Mouse (Mus musculus) thymus, adult 2 months (tissue): ENCODE measurements at regions not wholly inside any gene's neighbourhood (a gene's known extent, or its start where the extent isn't known, plus 50 kb on each side); places are given as distances from the start of the nearest gene placed in this dataset.

Experiments used
- DNase-seq: peaks from one replicate; pipeline ENCODE4 v3.0.0; 2021
- H3K27ac ChIP-seq: fragments of 200-500 bp; 2 replicates; pipeline ENCODE4 v1.5.1; 2012; ENCODE audit warnings: low read length, control low read depth; ENCODE audit not compliant: control insufficient read depth, insufficient read depth
- H3K27me3 ChIP-seq: fragments of 200-500 bp; 2 replicates; pipeline ENCODE4 v1.6.1; 2012; ENCODE audit warnings: mild to moderate bottlenecking, low read length, moderate library complexity, mixed read lengths; ENCODE audit not compliant: control insufficient read depth, insufficient read depth
- H3K36me3 ChIP-seq: fragments of 200-500 bp; 2 replicates; pipeline ENCODE4 v1.6.1; 2012; ENCODE audit warnings: mild to moderate bottlenecking, low read length, moderate library complexity; ENCODE audit not compliant: control insufficient read depth, insufficient read depth
- H3K4me1 ChIP-seq: fragments of 200-500 bp; replicated peaks from 2 replicates; pipeline ENCODE4 v1.6.1; 2012; ENCODE audit warnings: low read length; ENCODE audit not compliant: control insufficient read depth, insufficient read depth
- H3K4me3 ChIP-seq: fragments of 200-500 bp; 2 replicates; pipeline ENCODE4 v1.5.1; 2012; ENCODE audit warnings: mild to moderate bottlenecking, low read length, control low read depth, moderate library complexity; ENCODE audit not compliant: control insufficient read depth, insufficient read depth
- CTCF ChIP-seq: fragments of 200-500 bp; IDR thresholded peaks from 2 replicates; pipeline ENCODE4 v1.5.1; 2012; ENCODE audit warnings: mild to moderate bottlenecking, control low read depth, low read length, moderate library complexity, borderline replicate concordance; ENCODE audit not compliant: control insufficient read depth, poor library complexity, insufficient read depth; ENCODE audit errors: extremely low read depth
- POLR2A ChIP-seq: fragments of 200-500 bp; IDR thresholded peaks from 2 replicates; pipeline ENCODE4 v1.6.1; 2012; ENCODE audit warnings: mild to moderate bottlenecking, low read length, control low read depth, moderate library complexity; ENCODE audit not compliant: control insufficient read depth, poor library complexity, insufficient read depth; ENCODE audit errors: extremely low read depth
- WGBS: fragments of 180-500 bp; shearing (Covaris S2); methylation state at CpG from one replicate; pipeline ENCODE4 v1.1.7; 2018; 5-methylcytosine and 5-hydroxymethylcytosine counted together

DNA sequence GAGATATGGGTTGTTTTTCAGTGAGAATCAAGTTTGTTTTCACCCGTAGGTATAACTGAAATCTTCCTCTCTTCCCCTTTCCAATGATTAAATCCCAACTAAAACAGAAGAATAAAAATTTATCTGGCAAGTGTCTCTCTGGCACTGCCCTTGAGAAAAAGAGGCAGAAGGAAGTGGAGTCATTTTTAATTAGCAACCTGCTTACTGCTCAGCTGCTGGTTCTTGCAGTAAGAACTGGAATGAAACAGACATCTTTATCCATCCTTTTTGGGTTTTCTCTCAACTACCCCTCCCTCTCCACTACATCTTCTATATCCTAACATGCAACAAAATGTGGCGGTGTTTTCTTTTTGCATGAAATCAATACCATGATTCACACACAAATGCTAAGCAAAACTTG lies 302.4 kb upstream of the Plxna2 start:
- H3K4me3 ChIP-seq: no peak overlapping the region
- no peaks in the 10 kb centered on the region for H3K27me3 ChIP-seq
- no peaks in the 10 kb centered on the region for H3K36me3 ChIP-seq
- WGBS: 88% methylated on average over 2 of the region's 2 CpGs
- no peak overlapping the region for H3K27ac ChIP-seq
- no peak for DNase-seq
- no peaks in the 10 kb centered on the region for H3K4me1 ChIP-seq
- TF ChIP-seq CTCF (no peak), POLR2A (no peak)

DNA sequence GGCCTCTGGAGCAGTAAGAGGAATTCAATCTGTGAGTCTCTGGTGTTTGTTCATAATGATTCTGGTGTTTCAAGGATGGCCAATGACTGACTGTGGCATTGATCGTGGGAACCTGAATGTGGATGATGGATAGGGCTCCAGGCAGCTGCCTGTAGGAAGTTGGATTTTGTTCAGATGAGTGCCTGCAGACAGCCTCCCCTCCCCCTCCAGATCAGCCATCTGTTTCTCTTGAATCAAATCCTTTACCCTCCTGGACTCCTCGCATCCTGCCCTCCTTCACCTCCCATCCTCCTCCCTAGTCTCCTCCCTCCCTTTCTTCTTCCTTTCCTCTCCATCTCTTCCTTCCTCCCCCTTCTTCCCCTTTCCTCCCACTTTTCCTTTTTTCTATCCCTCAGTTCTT lies 307.6 kb upstream of the Plxna2 start:
- no peak for DNase-seq
- 65% methylated on average over 2 of the region's 2 CpGs for WGBS
- H3K27ac ChIP-seq: no peak overlapping the region
- no peaks in the 10 kb centered on the region for H3K27me3 ChIP-seq
- H3K4me1 ChIP-seq: no peaks in the 10 kb centered on the region
- H3K4me3 ChIP-seq: no peak overlapping the region
- no peaks in the 10 kb centered on the region for H3K36me3 ChIP-seq
- TF ChIP-seq POLR2A: no peak
- TF ChIP-seq CTCF: no peak

DNA sequence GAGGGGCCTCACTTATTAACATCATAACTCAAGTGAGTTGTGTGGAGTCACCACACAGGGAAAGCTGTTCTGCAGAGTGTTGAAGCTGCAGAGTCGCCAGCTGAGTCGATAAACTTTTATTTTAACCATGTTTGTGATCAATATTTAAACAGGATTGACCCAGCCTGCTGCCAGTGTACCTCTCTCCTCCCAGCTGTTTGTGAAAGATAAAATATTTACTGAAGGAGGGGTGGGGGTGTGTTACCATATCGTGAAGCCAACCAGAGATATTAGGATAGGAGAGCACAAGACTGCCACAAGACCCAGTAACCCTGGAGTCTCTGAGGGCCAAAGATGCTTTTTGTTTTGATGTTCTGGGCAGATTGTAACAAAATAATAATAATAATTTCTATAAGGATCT lies 309.4 kb upstream of the Plxna2 start:
- no peaks in the 10 kb centered on the region for H3K36me3 ChIP-seq
- no peak for DNase-seq
- H3K4me1 ChIP-seq: no peaks in the 10 kb centered on the region
- no peak overlapping the region for H3K4me3 ChIP-seq
- 86% methylated on average over 3 of the region's 3 CpGs for WGBS
- no peak for TF ChIP-seq POLR2A
- no peak for TF ChIP-seq CTCF
- no peaks in the 10 kb centered on the region for H3K27me3 ChIP-seq
- H3K27ac ChIP-seq: no peak overlapping the region

DNA sequence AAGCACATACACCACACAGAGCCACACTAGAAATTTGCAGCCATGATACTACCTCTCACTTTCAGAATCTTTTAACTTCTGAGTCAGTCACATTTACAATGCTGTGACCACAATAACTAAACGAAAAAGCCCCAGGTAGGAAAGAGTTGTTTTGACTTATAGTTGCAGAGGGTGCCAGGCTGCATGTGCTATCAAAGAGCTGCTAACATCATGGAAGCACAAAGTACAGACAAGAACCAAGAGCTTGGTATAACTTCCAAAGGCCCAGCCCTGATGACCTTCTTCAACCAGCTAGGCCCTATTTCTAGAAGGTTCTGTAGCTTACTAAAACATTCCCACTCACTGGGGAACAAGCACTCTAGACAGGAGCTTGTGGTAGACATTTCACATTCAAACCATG lies 314.1 kb upstream of the Plxna2 start:
- 72% methylated on average over 1 of the region's 1 CpGs for WGBS

DNA sequence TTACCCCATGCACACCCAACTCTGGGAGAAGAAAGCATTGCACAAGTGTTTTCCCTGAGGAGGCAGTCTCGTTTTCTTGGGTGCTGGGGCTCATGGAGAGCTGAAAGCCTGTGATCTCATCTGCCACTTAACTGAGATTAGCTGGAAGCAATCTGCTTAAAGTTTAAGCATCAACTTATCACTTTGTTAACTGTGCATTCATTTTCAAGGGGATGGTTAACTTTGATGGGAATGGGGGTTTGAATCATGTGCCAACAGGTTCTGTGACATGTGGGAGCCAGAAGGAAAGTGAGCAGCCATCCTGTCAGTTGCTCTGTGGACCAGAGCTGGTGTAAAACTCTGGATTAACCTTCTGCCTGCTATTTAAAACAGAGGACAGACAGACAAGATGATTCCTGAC lies 315.2 kb upstream of the Plxna2 start:
- Histone ChIP-seq H3K36me3 (no peaks in the 10 kb centered on the region), H3K27me3 (no peaks in the 10 kb centered on the region), H3K4me1 (no peaks in the 10 kb centered on the region), H3K4me3 (no peak overlapping the region), H3K27ac (no peak overlapping the region)
- DNase-seq: no peak
- TF ChIP-seq POLR2A: no peak
- TF ChIP-seq CTCF: no peak
- 65% methylated on average over 1 of the region's 1 CpGs for WGBS

More for the DNA sequence above, 314.1 kb upstream of the Plxna2 start:
- Histone ChIP-seq H3K27me3 (no peaks in the 10 kb centered on the region), H3K27ac (no peak overlapping the region), H3K4me1 (no peaks in the 10 kb centered on the region), H3K36me3 (no peaks in the 10 kb centered on the region), H3K4me3 (no peak overlapping the region)
- DNase-seq: no peak
- no peak for TF ChIP-seq POLR2A
- no peak for TF ChIP-seq CTCF

DNA sequence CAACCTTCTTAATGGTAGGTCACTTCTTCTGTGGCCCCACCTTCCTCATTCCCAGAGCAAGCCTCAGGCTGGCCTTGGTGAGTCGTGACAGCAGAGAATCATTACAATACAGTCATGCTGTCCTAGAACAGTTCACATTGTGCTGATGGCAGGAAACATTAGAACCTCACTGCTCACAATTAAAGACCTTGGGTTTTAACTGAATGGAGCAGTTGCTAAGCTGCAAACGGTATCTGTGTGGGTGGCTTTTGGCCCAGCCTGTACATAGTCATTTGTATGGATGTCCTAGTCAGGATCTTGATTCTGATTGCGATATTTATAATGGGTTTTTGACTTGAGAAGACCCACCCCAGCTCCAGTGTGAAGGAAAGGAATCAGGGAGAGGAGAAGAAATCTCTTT lies 336.1 kb upstream of the Plxna2 start:
- WGBS: 68% methylated on average over 3 of the region's 3 CpGs
- no peaks in the 10 kb centered on the region for H3K27me3 ChIP-seq
- no peak overlapping the region for H3K4me3 ChIP-seq
- DNase-seq: no peak
- H3K27ac ChIP-seq: no peak overlapping the region
- TF ChIP-seq POLR2A: no peak
- no peak for TF ChIP-seq CTCF
- H3K36me3 ChIP-seq: no peaks in the 10 kb centered on the region
- H3K4me1 ChIP-seq: no peaks in the 10 kb centered on the region

DNA sequence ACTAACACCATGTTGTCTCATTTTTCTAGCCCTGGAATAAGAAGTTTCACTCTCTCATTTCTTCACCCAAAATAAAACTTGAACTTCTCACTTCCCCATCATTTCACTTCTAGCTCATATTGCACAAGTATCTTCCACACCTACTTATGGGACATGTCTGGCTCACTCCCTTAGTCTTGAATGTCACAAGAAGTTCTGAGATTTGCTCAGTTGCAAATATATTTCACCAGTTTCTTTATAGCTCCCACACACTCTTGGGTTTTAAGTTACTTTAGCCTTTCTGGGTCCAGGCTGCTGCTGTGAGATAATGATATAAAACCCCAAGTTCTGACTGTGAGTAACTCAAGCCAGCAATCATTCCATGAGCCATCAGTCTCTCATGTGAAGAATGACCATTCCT lies 350.0 kb upstream of the Plxna2 start:
- no peak for TF ChIP-seq CTCF
- TF ChIP-seq POLR2A: no peak
- no peaks in the 10 kb centered on the region for H3K27me3 ChIP-seq
- H3K27ac ChIP-seq: no peak overlapping the region
- no peak overlapping the region for H3K4me3 ChIP-seq
- H3K4me1 ChIP-seq: no peaks in the 10 kb centered on the region
- H3K36me3 ChIP-seq: no peaks in the 10 kb centered on the region
- no peak for DNase-seq

DNA sequence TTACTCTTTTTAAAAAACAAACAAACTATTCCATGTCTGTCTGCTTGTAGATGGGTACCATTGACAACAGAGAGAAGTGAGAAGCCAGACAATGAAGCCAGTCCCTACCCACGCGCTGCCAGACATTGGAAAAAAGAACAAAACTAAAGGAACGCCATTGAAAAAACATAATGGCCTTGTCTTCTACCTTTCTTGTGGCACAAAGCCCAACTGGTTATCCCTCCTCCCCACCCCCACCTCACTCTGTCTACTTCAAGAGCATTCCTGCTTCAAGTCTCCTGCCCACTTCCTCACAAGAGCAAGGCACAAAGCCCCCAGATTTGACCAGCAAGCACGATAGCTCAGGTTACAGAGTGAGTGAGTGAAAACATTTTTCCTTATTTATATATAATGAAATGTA lies 355.6 kb upstream of the Plxna2 start:
- 71% methylated on average over 4 of the region's 4 CpGs for WGBS
- H3K36me3 ChIP-seq: no peaks in the 10 kb centered on the region
- H3K4me3 ChIP-seq: no peak overlapping the region
- TF ChIP-seq POLR2A (no peak), CTCF (no peak)
- H3K27ac ChIP-seq: no peak overlapping the region
- no peak for DNase-seq
- no peaks in the 10 kb centered on the region for H3K4me1 ChIP-seq
- no peaks in the 10 kb centered on the region for H3K27me3 ChIP-seq
